Mouse (Mus musculus): ENCODE results near the gene Tpgs1. TPM values are rescaled to one million over a fixed set of nuclear protein-coding genes. Genes with fewer than 3 reads are reported as not detected.

Tpgs1 gene
- polyA plus RNA-seq, 1 experiment: 60.3 TPM

DNA sequence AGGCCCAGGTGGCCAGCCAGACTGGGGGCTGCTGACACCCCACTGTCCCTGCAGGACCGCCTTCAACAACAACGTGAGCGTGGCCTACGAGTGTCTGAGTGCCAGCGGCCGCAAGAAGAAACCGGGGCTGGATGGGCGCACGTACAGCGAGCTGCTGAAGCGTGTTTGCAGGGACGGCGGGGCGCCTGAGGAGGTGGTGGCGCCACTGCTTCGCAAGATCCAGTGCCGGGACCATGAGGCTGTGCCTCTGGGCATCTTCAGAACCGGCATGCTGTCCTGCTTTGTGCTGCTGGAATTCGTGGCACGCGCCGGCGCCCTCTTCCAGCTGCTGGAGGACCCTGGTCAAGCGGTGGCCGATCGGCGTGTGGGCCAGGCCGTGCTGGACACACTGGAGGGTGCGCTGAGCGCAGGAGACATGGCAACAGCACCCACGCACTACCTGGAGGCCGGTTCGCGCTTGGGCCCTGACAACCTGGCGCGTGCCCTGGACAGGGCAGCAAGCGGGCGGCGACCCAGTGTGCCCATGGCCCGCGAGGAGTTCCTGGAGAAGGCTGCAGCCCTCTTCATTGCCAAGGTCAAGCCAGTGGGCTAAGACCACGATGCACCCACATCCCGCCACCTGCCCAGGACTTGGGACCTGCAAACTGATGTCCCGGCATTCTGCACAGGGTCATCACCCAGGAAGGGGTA lies 6.3 kb downstream of the Tpgs1 start:
- peaks cover 2% of the 10 kb centered on the region for H3K4me1 ChIP-seq (ENCODE audit: control insufficient read depth, insufficient read depth, low read length)
- H3K4me3 ChIP-seq (ENCODE audit: insufficient read depth, low read depth, low read length): no peak overlapping the region
- H3K36me3 ChIP-seq (ENCODE audit: control insufficient read depth, insufficient read depth, low read length): no peaks in the 10 kb centered on the region
- H3K27ac ChIP-seq (ENCODE audit: insufficient read depth, low read depth, low read length): no peak overlapping the region
- TF ChIP-seq CTCF (conservative IDR thresholded peaks at IDR 0.05; ENCODE audit: insufficient read depth, insufficient read length, low read depth, low read length) (no peak), POLR2A (IDR thresholded peaks at IDR 0.05; ENCODE audit: low read depth, low read length) (no peak)
- no peaks in the 10 kb centered on the region for H3K27me3 ChIP-seq (replicated peaks; ENCODE audit: control insufficient read depth, insufficient read depth, low read length)
- 78% methylated on average over 44 of the region's 44 CpGs for WGBS
- no peak for DNase-seq

- DNase-seq: no peak
- Histone ChIP-seq H3K4me3 (ENCODE audit: insufficient read depth, low read depth, low read length) (peak overlapping the region; percentile 48), H3K36me3 (ENCODE audit: control insufficient read depth, insufficient read depth, low read length) (no peaks in the 10 kb centered on the region), H3K27ac (ENCODE audit: insufficient read depth, low read depth, low read length) (peak overlapping the region; percentile 65), H3K4me1 (ENCODE audit: control insufficient read depth, insufficient read depth, low read length) (peaks cover 10% of the 10 kb centered on the region; the same call in 1 of the 2 replicates), H3K27me3 (replicated peaks; ENCODE audit: control insufficient read depth, insufficient read depth, low read length) (no peaks in the 10 kb centered on the region)
- WGBS: 26% methylated on average over 11 of the region's 11 CpGs
- TF ChIP-seq POLR2A (IDR thresholded peaks at IDR 0.05; ENCODE audit: low read depth, low read length) (no peak), CTCF (conservative IDR thresholded peaks at IDR 0.05; ENCODE audit: insufficient read depth, insufficient read length, low read depth, low read length) (no peak)
These were observed 11.7 kb downstream of the Tpgs1 start for GRCm38 (mm10) chr10:79680606-79681495.

DNA sequence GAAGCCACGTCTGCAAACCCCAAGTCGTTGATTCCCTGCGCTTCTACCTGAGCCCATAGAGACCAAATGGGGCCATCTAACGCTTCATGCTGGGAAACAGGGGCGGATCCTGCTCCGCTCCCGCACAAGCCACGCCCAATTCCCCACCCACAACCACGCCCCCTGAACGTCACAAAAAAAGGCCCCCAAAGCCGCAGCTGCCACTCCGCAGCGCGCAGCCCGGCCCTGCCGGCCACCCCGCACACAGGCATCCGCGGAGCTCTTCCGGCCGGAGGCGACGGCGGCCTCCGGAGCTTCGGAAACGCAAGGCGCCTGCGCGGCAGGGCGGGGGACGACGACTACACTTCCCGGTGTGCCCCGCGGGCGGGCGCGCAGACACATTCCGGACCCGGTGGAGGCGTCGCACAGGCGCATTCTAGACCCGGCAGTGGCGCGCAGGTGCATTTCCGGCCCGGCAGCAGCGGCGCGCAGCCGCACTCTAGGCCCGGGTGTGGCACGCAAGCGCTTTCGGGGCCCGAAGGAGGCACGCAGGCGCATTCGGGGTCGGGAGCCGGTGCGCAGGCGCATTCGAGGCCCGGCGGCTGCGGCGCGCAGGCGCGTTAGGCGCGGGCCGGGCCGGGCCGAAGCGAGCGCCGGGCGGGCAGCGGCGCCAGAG lies 12.5 kb downstream of the Tpgs1 start, which contains the start of gene Cdc34:
Gene Cdc34, plus strand, starts transcription at position 605 of the 655 bp plus-strand sequence.
- WGBS: under 1% methylated on average over 79 of the region's 84 CpGs
- peak within 1 kb of the TSS; percentile 65 for H3K27ac ChIP-seq (ENCODE audit: insufficient read depth, low read depth, low read length)
- H3K36me3 ChIP-seq (ENCODE audit: control insufficient read depth, insufficient read depth, low read length): no peaks in the 10 kb centered on the region
- H3K4me3 ChIP-seq (ENCODE audit: insufficient read depth, low read depth, low read length): peak within 1 kb of the TSS; percentile 90
- TF ChIP-seq CTCF (conservative IDR thresholded peaks at IDR 0.05; ENCODE audit: insufficient read depth, insufficient read length, low read depth, low read length): no peak
- TF ChIP-seq POLR2A (IDR thresholded peaks at IDR 0.05; ENCODE audit: low read depth, low read length): peak; percentile 58
- H3K4me1 ChIP-seq (ENCODE audit: control insufficient read depth, insufficient read depth, low read length): peaks cover 10% of the 10 kb centered on the region; the same call in 1 of the 2 replicates
- H3K27me3 ChIP-seq (replicated peaks; ENCODE audit: control insufficient read depth, insufficient read depth, low read length): no peaks in the 10 kb centered on the region
- peak; percentile 100 for DNase-seq

GRCm38 (mm10) chr10:79682551-79682915 lies 13.4 kb downstream of the Tpgs1 start:
- peak; percentile 28 for DNase-seq
- Histone ChIP-seq H3K4me1 (ENCODE audit: control insufficient read depth, insufficient read depth, low read length) (peaks cover 10% of the 10 kb centered on the region; the same call in 1 of the 2 replicates), H3K4me3 (ENCODE audit: insufficient read depth, low read depth, low read length) (peak overlapping the region; percentile 90), H3K36me3 (ENCODE audit: control insufficient read depth, insufficient read depth, low read length) (no peaks in the 10 kb centered on the region), H3K27ac (ENCODE audit: insufficient read depth, low read depth, low read length) (peak overlapping the region; percentile 52), H3K27me3 (replicated peaks; ENCODE audit: control insufficient read depth, insufficient read depth, low read length) (no peaks in the 10 kb centered on the region)
- under 1% methylated on average over 10 of the region's 10 CpGs for WGBS
- TF ChIP-seq CTCF (conservative IDR thresholded peaks at IDR 0.05; ENCODE audit: insufficient read depth, insufficient read length, low read depth, low read length) (no peak), POLR2A (IDR thresholded peaks at IDR 0.05; ENCODE audit: low read depth, low read length) (no peak)

DNA sequence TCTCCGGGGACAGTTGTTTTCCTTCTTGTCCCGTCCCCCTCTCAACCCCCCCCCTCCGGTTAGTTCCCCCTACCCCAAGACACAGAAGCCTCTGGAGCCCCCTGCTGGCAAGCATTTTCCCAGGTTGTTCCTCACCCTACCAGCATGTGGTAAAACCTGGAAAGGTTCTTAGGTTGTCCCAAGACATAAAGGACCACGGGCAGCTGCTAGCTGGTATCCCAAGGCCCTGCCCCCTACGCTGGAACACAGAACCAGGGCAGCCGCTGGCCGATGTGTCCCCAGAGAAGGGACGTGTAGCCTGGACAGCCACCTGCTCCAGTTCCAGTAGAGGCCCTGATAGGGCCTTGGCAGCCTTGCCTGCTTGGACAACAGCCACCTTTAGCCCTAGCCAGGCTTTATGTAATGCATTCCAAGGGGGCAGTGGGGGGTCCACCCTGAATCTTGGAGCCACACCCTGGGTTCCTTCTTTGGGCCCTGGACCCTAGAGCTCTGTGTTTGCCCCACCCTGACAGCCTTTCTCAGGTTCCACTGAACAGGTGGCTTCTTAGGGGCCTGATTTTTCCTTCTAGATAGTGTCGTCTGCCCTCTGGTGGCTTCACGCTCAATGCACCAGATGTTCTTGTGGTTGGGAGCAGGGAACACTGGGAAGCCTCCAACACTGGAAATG lies 13.9 kb downstream of the Tpgs1 start:
- no peak for TF ChIP-seq POLR2A (IDR thresholded peaks at IDR 0.05; ENCODE audit: low read depth, low read length)
- peak; percentile 54 for TF ChIP-seq CTCF (conservative IDR thresholded peaks at IDR 0.05; ENCODE audit: insufficient read depth, insufficient read length, low read depth, low read length)
- 3% methylated on average over 10 of the region's 10 CpGs for WGBS
- peak overlapping the region; percentile 90 for H3K4me3 ChIP-seq (ENCODE audit: insufficient read depth, low read depth, low read length)
- no peaks in the 10 kb centered on the region for H3K27me3 ChIP-seq (replicated peaks; ENCODE audit: control insufficient read depth, insufficient read depth, low read length)
- H3K4me1 ChIP-seq (ENCODE audit: control insufficient read depth, insufficient read depth, low read length): peaks cover 10% of the 10 kb centered on the region; the same call in 1 of the 2 replicates
- peak overlapping the region; percentile 52 for H3K27ac ChIP-seq (ENCODE audit: insufficient read depth, low read depth, low read length)
- H3K36me3 ChIP-seq (ENCODE audit: control insufficient read depth, insufficient read depth, low read length): no peaks in the 10 kb centered on the region
- DNase-seq: peak; percentile 75

- DNase-seq: peak; percentile 58
- H3K27ac ChIP-seq (ENCODE audit: insufficient read depth, low read depth, low read length): no peak overlapping the region
These were observed 14.8 kb downstream of the Tpgs1 start for GRCm38 (mm10) chr10:79683726-79684640.

More at GRCm38 (mm10) chr10:79683726-79684640, 14.8 kb downstream of the Tpgs1 start:
- peak overlapping the region; percentile 90 for H3K4me3 ChIP-seq (ENCODE audit: insufficient read depth, low read depth, low read length)
- TF ChIP-seq CTCF (conservative IDR thresholded peaks at IDR 0.05; ENCODE audit: insufficient read depth, insufficient read length, low read depth, low read length) (no peak), POLR2A (IDR thresholded peaks at IDR 0.05; ENCODE audit: low read depth, low read length) (no peak)
- peaks cover 10% of the 10 kb centered on the region; the same call in 1 of the 2 replicates for H3K4me1 ChIP-seq (ENCODE audit: control insufficient read depth, insufficient read depth, low read length)
- no peaks in the 10 kb centered on the region for H3K36me3 ChIP-seq (ENCODE audit: control insufficient read depth, insufficient read depth, low read length)
- no peaks in the 10 kb centered on the region for H3K27me3 ChIP-seq (replicated peaks; ENCODE audit: control insufficient read depth, insufficient read depth, low read length)
- WGBS: 43% methylated on average over 6 of the region's 6 CpGs

Measured in kidney, adult 2 months (tissue).